Mouse (Mus musculus) embryonic facial prominence, embryonic 11.5 days (tissue): ENCODE results near the gene Tyro3. TPM values are rescaled to one million over a fixed set of nuclear protein-coding genes. Genes with fewer than 3 reads are reported as not detected.

Source experiments
- ATAC-seq: fragments of 200-750 bp; cut with Nextera tagmentation; replicated peaks from 2 replicates; pipeline ENCODE4 v1.8.0; 2017; ENCODE audit warnings: low read depth; ENCODE audit not compliant: insufficient number of reproducible peaks, low FRiP score, low TSS enrichment
- DNase-seq: peaks from one replicate; pipeline ENCODE4 v3.0.0-alpha.2; 2015; ENCODE audit warnings: low spot score
- H3K27ac ChIP-seq: fragments of 300-500 bp; sonication (generic); replicated peaks from 2 replicates; pipeline ENCODE4 v1.5.1; 2014; ENCODE audit warnings: mild to moderate bottlenecking, low read depth, low read length, control low read depth
- H3K27me3 ChIP-seq: fragments of 300-500 bp; sonication (generic); 2 replicates; pipeline ENCODE4 v1.6.1; 2014; ENCODE audit warnings: mild to moderate bottlenecking, low read length, moderate library complexity, mixed read lengths; ENCODE audit not compliant: control insufficient read depth, insufficient read depth
- H3K36me3 ChIP-seq: fragments of 300-500 bp; sonication (generic); replicated peaks from 2 replicates; pipeline ENCODE4 v1.6.1; 2014; ENCODE audit warnings: low read depth, mild to moderate bottlenecking, low read length, moderate library complexity, mixed read lengths; ENCODE audit not compliant: control insufficient read depth, insufficient read depth
- H3K4me1 ChIP-seq: fragments of 300-500 bp; sonication (generic); 2 replicates; pipeline ENCODE4 v1.6.1; 2014; ENCODE audit warnings: low read length, mixed read lengths; ENCODE audit not compliant: control insufficient read depth, insufficient read depth
- H3K4me2 ChIP-seq: fragments of 300-500 bp; sonication (generic); 2 replicates; pipeline ENCODE4 v1.6.1; 2014; ENCODE audit warnings: low read depth, mild to moderate bottlenecking, control low read depth, low read length, moderate library complexity
- H3K4me3 ChIP-seq: fragments of 300-500 bp; sonication (generic); 2 replicates; pipeline ENCODE4 v1.5.1; 2014; ENCODE audit warnings: low read depth, low read length, control low read depth
- H3K9ac ChIP-seq: fragments of 300-500 bp; sonication (generic); replicated peaks from 2 replicates; pipeline ENCODE4 v1.6.1; 2014; ENCODE audit warnings: mild to moderate bottlenecking, control low read depth, low read length
- H3K9me3 ChIP-seq: fragments of 300-500 bp; sonication (generic); replicated peaks from 2 replicates; pipeline ENCODE4 v1.6.1; 2016; ENCODE audit warnings: mild to moderate bottlenecking, low read length, inconsistent platforms, mixed read lengths; ENCODE audit not compliant: control insufficient read depth
- WGBS: fragments of 180-500 bp; shearing (Covaris S2); extraction: QIAGEN DNeasy Blood & Tissue Kit; methylation state at CpG from one replicate; pipeline ENCODE4 v1.1.7; 2014; 5-methylcytosine and 5-hydroxymethylcytosine counted together
- polyA plus RNA-seq: library from polyadenylated mRNA; unstranded; fragments of >200 nt; fragmentation: Nextera tagmentation; extraction: Ambion mirVana; gene quantifications from 2 replicates; pipeline ENCODE4 v1.2.1, GENCODE M21; 2014

Tyro3 gene
- polyA plus RNA-seq, 1 experiment from 2014 or later, result 16.3 TPM

DNA sequence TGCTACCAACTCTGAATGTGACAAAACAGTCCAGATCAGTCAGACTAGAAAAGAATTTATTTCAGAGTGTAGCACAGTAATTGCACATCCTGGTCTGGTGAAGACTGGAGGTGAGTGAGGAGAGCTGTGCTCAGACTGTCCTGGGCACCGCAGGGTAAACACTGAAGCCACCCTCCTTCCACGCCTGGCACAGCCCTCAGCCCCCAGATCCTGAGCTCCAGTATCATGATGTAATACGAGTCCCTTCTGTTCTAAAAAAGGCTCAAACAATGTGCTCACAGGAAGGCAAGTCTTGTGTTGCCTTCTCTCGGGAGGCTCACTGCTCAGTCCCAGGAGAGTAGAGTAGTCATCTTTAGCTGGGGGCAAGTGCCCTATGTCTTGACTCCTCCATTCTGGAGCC lies 33.6 kb upstream of the Tyro3 start:
- H3K4me2 ChIP-seq, result no peak overlapping the region
- no peaks in the 10 kb centered on the region; the same call in 1 of the 2 replicates for H3K4me1 ChIP-seq
- no peaks in the 10 kb centered on the region for H3K36me3 ChIP-seq
- H3K4me3 ChIP-seq, result no peak overlapping the region
- peaks cover 20% of the 10 kb centered on the region for H3K27me3 ChIP-seq
- DNase-seq (no peak), ATAC-seq (no peak)
- no peak overlapping the region for H3K9ac ChIP-seq
- 75% methylated on average over 4 of the region's 4 CpGs for WGBS
- H3K9me3 ChIP-seq, result no peaks in the 10 kb centered on the region
- H3K27ac ChIP-seq, result no peak overlapping the region

GRCm38 (mm10) chr2:119767246-119767645 lies 30.3 kb upstream of the Tyro3 start:
- no peaks in the 10 kb centered on the region for H3K27me3 ChIP-seq
- no peak overlapping the region for H3K4me2 ChIP-seq
- H3K27ac ChIP-seq, result no peak overlapping the region
- ATAC-seq, result no peak
- H3K4me3 ChIP-seq, result no peak overlapping the region
- H3K4me1 ChIP-seq, result no peaks in the 10 kb centered on the region
- H3K36me3 ChIP-seq, result peaks cover 9% of the 10 kb centered on the region
- no peaks in the 10 kb centered on the region for H3K9me3 ChIP-seq
- no peak overlapping the region for H3K9ac ChIP-seq
- 93% methylated on average over 6 of the region's 6 CpGs for WGBS
- DNase-seq, result no peak

DNA sequence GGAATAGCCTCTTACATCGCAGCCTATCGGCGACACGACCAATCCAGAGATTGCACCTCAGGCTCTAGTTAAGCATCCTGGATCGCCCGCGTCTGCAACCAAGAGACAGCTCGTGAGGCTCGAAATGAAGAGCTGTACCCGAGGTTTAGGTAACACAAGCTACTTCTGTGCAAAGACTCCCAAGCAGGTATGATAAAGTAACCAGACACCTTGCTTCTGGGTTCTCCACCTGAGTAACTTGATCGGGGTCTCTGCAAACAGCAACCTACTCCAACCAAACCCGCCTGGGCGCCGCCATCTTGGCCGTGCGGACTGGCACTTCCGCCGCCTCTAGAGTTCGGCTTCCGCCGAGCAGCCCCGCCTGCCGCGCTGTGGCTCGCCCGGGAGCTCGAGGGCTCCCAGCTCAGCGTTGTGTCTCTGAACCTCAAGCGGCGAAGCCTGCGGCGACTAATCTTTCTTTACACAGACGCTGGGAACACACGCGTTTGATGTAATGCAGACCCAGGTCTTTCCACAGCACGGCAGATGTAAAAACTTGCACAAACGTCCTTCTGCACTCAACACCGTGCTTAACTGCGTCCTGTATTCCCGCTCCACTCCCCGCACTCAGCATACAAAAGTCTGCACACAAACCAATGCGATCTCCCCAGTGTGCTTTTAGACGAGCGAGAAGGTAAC lies 10.2 kb upstream of the Tyro3 start, which contains the start of gene Rpap1:
Gene Rpap1 (minus strand): TSS at position 332 of the 678 bp plus-strand sequence.
- ATAC-seq, result peak; percentile 92
- Histone ChIP-seq H3K4me2 (peak within 1 kb of the TSS; percentile 59), H3K27me3 (no peaks in the 10 kb centered on the region), H3K9me3 (no peaks in the 10 kb centered on the region), H3K9ac (peak within 1 kb of the TSS; percentile 62), H3K4me1 (no peaks in the 10 kb centered on the region), H3K27ac (peak within 1 kb of the TSS; percentile 77; the same call in 1 of the 2 replicates), H3K36me3 (no peaks in the 10 kb centered on the region; the same call in 1 of the 2 replicates), H3K4me3 (peak within 1 kb of the TSS; percentile 51)
- under 1% methylated on average over 44 of the region's 44 CpGs for WGBS
- peak; percentile 93 for DNase-seq

- no peak overlapping the region for H3K27ac ChIP-seq
- no peak overlapping the region for H3K9ac ChIP-seq
- H3K36me3 ChIP-seq, result no peaks in the 10 kb centered on the region
- 93% methylated on average over 2 of the region's 2 CpGs for whole genome bisulfite sequencing
- H3K4me2 ChIP-seq, result no peak overlapping the region
- H3K9me3 ChIP-seq, result no peaks in the 10 kb centered on the region
- H3K4me1 ChIP-seq, result no peaks in the 10 kb centered on the region
- ATAC-seq (no peak), DNase-seq (no peak)
- H3K27me3 ChIP-seq, result no peaks in the 10 kb centered on the region
- no peak overlapping the region for H3K4me3 ChIP-seq
Observed at GRCm38 (mm10) chr2:119789996-119790395, 7.5 kb upstream of the Tyro3 start.

- Histone ChIP-seq H3K27me3 (peaks cover 2% of the 10 kb centered on the region; the same call in 1 of the 2 replicates), H3K4me3 (no peak overlapping the region), H3K4me1 (peaks cover 4% of the 10 kb centered on the region), H3K9ac (no peak overlapping the region), H3K4me2 (no peak overlapping the region), H3K9me3 (no peaks in the 10 kb centered on the region), H3K36me3 (no peaks in the 10 kb centered on the region), H3K27ac (no peak overlapping the region)
- ATAC-seq, result no peak
- 11% methylated on average over 13 of the region's 13 CpGs for WGBS
- peak; percentile 66 for DNase-seq
Observed at GRCm38 (mm10) chr2:119798246-119798927, 854 bp downstream of the Tyro3 start.

DNA sequence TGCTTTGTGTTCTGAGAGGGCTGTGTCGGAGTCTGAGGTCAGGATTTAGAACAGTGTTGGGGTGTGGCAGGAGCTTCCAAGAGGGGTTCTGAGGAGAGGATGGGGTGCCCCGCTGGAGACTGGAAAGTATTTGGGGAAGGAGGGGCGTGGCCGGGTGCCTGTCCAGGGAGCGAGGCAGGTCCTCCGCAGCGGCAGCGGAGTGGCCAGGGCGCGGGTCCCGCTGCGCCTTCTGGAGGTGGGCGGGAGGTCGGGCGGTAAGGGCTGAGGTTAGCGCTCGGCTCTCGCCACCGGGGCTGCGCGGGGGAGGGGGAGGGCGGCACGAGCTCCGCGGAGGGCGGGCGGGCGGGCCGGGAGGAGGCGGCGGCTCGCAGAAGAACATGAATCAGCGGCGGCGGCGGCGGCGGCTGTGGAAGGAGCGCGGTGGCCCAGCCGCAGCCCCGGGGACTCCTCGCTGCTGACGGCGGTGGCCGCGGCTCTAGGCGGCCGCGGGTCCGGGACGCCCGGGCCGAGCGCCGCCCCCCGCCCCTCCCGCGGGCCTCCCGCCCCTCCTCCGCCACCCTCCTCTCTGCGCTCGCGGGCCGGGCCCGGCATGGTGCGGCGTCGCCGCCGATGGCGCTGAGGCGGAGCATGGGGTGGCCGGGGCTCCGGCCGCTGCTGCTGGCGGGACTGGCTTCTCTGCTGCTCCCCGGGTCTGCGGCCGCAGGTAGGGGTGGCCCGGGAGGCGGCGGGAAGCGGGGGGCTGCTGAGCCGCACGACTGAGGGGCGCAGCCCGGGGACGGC lies 1.8 kb downstream of the Tyro3 start:
- no peaks in the 10 kb centered on the region for H3K9me3 ChIP-seq
- H3K4me1 ChIP-seq, result peaks cover 4% of the 10 kb centered on the region
- peak overlapping the region; percentile 97 for H3K4me2 ChIP-seq
- peaks cover 2% of the 10 kb centered on the region; the same call in 1 of the 2 replicates for H3K27me3 ChIP-seq
- peak overlapping the region; percentile 91 for H3K9ac ChIP-seq
- ATAC-seq, result peak; percentile 81
- no peaks in the 10 kb centered on the region for H3K36me3 ChIP-seq
- no peak overlapping the region for H3K27ac ChIP-seq
- DNase-seq, result peak; percentile 61
- H3K4me3 ChIP-seq, result peak overlapping the region; percentile 84
- under 1% methylated on average over 38 of the region's 89 CpGs for WGBS

GRCm38 (mm10) chr2:119799961-119800550 lies 2.5 kb downstream of the Tyro3 start:
- peak overlapping the region; percentile 91 for H3K9ac ChIP-seq
- DNase-seq (peak; percentile 44), ATAC-seq (peak; percentile 11)
- peak overlapping the region; percentile 84 for H3K4me3 ChIP-seq
- no peaks in the 10 kb centered on the region for H3K9me3 ChIP-seq
- no peaks in the 10 kb centered on the region for H3K36me3 ChIP-seq
- H3K4me1 ChIP-seq, result peaks cover 4% of the 10 kb centered on the region
- WGBS, result under 1% methylated on average over 25 of the region's 27 CpGs
- H3K27me3 ChIP-seq, result peaks cover 2% of the 10 kb centered on the region; the same call in 1 of the 2 replicates
- no peak overlapping the region for H3K27ac ChIP-seq
- peak overlapping the region; percentile 97 for H3K4me2 ChIP-seq
